Mouse (Mus musculus): Measurements from ENCODE around the gene Thsd4.

The Thsd4 gene

GRCm38 (mm10) chr9:60521806-60522264 is at the start of gene Thsd4:
TSS of gene Thsd4 (minus strand) at chr9:60522046.
- in situ Hi-C loops (cut with MboI; ENCODE audit: low pct_unique_long_range_greater_than_20kb in 1 of 2, low sequenced_read_pairs in 2 of 2, unreplicated experiment in 1 of 2): no loop called here

- in situ Hi-C loops (cut with MboI; ENCODE audit: low pct_unique_long_range_greater_than_20kb in 1 of 2, low sequenced_read_pairs in 2 of 2, unreplicated experiment in 1 of 2): no loop called here
Measured at GRCm38 (mm10) chr9:60571041-60571440, 49.2 kb upstream of the Thsd4 start.

- in situ Hi-C loops (cut with MboI; ENCODE audit: low pct_unique_long_range_greater_than_20kb in 1 of 2, low sequenced_read_pairs in 2 of 2, unreplicated experiment in 1 of 2): no loop called here
Measured at GRCm38 (mm10) chr9:60569366-60569765, 47.5 kb upstream of the Thsd4 start.

- in situ Hi-C loops (cut with MboI; ENCODE audit: low pct_unique_long_range_greater_than_20kb in 1 of 2, low sequenced_read_pairs in 2 of 2, unreplicated experiment in 1 of 2): no loop called here
Measured at GRCm38 (mm10) chr9:60563809-60564208, 42.0 kb upstream of the Thsd4 start.

GRCm38 (mm10) chr9:60562443-60563371 is 40.9 kb upstream of the Thsd4 start:
- in situ Hi-C loops (cut with MboI; ENCODE audit: low pct_unique_long_range_greater_than_20kb in 1 of 2, low sequenced_read_pairs in 2 of 2, unreplicated experiment in 1 of 2): no loop called here

GRCm38 (mm10) chr9:60561641-60562289 is 39.9 kb upstream of the Thsd4 start:
- in situ Hi-C loops (cut with MboI; ENCODE audit: low pct_unique_long_range_greater_than_20kb in 1 of 2, low sequenced_read_pairs in 2 of 2, unreplicated experiment in 1 of 2): no loop called here

- in situ Hi-C loops (cut with MboI; ENCODE audit: low pct_unique_long_range_greater_than_20kb in 1 of 2, low sequenced_read_pairs in 2 of 2, unreplicated experiment in 1 of 2): no loop called here
Measured at GRCm38 (mm10) chr9:60558507-60558906, 36.7 kb upstream of the Thsd4 start.

GRCm38 (mm10) chr9:60551238-60551637 is 29.4 kb upstream of the Thsd4 start:
- in situ Hi-C loops (cut with MboI; ENCODE audit: low pct_unique_long_range_greater_than_20kb in 1 of 2, low sequenced_read_pairs in 2 of 2, unreplicated experiment in 1 of 2): no loop called here

- in situ Hi-C loops (cut with MboI; ENCODE audit: low pct_unique_long_range_greater_than_20kb in 1 of 2, low sequenced_read_pairs in 2 of 2, unreplicated experiment in 1 of 2): loop anchor here in 1 of 2 experiments (10.0 kb wide), 1 partner anchor 303 kb away; no protein-coding TSS in a partner anchor
Measured at GRCm38 (mm10) chr9:60548182-60548581, 26.3 kb upstream of the Thsd4 start.

GRCm38 (mm10) chr9:60546169-60546568 is 24.3 kb upstream of the Thsd4 start:
- in situ Hi-C loops (cut with MboI; ENCODE audit: low pct_unique_long_range_greater_than_20kb in 1 of 2, low sequenced_read_pairs in 2 of 2, unreplicated experiment in 1 of 2): loop anchor here in 1 of 2 experiments (10.0 kb wide), 1 partner anchor 301 kb away; no protein-coding TSS in a partner anchor

GRCm38 (mm10) chr9:60545361-60546096 is 23.7 kb upstream of the Thsd4 start:
- in situ Hi-C loops (cut with MboI; ENCODE audit: low pct_unique_long_range_greater_than_20kb in 1 of 2, low sequenced_read_pairs in 2 of 2, unreplicated experiment in 1 of 2): loop anchor here in 1 of 2 experiments (10.0 kb wide), 1 partner anchor 301 kb away; no protein-coding TSS in a partner anchor

- in situ Hi-C loops (cut with MboI; ENCODE audit: low pct_unique_long_range_greater_than_20kb in 1 of 2, low sequenced_read_pairs in 2 of 2, unreplicated experiment in 1 of 2): loop anchor here in 1 of 2 experiments (10.0 kb wide), 1 partner anchor 299 kb away; no protein-coding TSS in a partner anchor
Measured at GRCm38 (mm10) chr9:60543422-60544015, 21.7 kb upstream of the Thsd4 start.

GRCm38 (mm10) chr9:60530310-60530709 is 8.5 kb upstream of the Thsd4 start:
- in situ Hi-C loops (cut with MboI; ENCODE audit: low pct_unique_long_range_greater_than_20kb in 1 of 2, low sequenced_read_pairs in 2 of 2, unreplicated experiment in 1 of 2): no loop called here

GRCm38 (mm10) chr9:60529348-60530243 is 7.8 kb upstream of the Thsd4 start:
- in situ Hi-C loops (cut with MboI; ENCODE audit: low pct_unique_long_range_greater_than_20kb in 1 of 2, low sequenced_read_pairs in 2 of 2, unreplicated experiment in 1 of 2): no loop called here

GRCm38 (mm10) chr9:60528269-60528668 is 6.4 kb upstream of the Thsd4 start:
- in situ Hi-C loops (cut with MboI; ENCODE audit: low pct_unique_long_range_greater_than_20kb in 1 of 2, low sequenced_read_pairs in 2 of 2, unreplicated experiment in 1 of 2): no loop called here

GRCm38 (mm10) chr9:60527836-60528235 is 6.0 kb upstream of the Thsd4 start:
- in situ Hi-C loops (cut with MboI; ENCODE audit: low pct_unique_long_range_greater_than_20kb in 1 of 2, low sequenced_read_pairs in 2 of 2, unreplicated experiment in 1 of 2): no loop called here

- in situ Hi-C loops (cut with MboI; ENCODE audit: low pct_unique_long_range_greater_than_20kb in 1 of 2, low sequenced_read_pairs in 2 of 2, unreplicated experiment in 1 of 2): no loop called here
Measured at GRCm38 (mm10) chr9:60527051-60527450, 5.2 kb upstream of the Thsd4 start.

Data from mouse embryonic stem cell (cell line).